Mouse (Mus musculus): ENCODE data around the gene Ccdc12. TPM values are rescaled to one million over a fixed set of nuclear protein-coding genes. Genes with fewer than 3 reads are reported as not detected.
A peak's percentile ranks its signal among the peaks of the same experiment; 100 is the strongest.

The Ccdc12 gene
- polyA plus RNA-seq, 1 experiment from 2014 or later = 160 TPM

GRCm38 (mm10) chr9:110701114-110702032 lies 45.1 kb downstream of the Ccdc12 start:
- Histone ChIP-seq H3K4me2 (replicated peaks; ENCODE audit: low read depth, low read length) (no peak overlapping the region), H3K27me3 (ENCODE audit: control insufficient read depth, insufficient read depth, low read length) (no peaks in the 10 kb centered on the region), H3K4me1 (ENCODE audit: control insufficient read depth, insufficient read depth, low read length) (no peaks in the 10 kb centered on the region), H3K4me3 (ENCODE audit: low read length) (no peak overlapping the region), H3K9ac (ENCODE audit: low read depth, low read length) (no peak overlapping the region), H3K27ac (ENCODE audit: low read depth, low read length) (no peak overlapping the region), H3K36me3 (ENCODE audit: control insufficient read depth, insufficient read depth, low read length) (peaks cover 7% of the 10 kb centered on the region; the same call in 1 of the 2 replicates), H3K9me3 (ENCODE audit: control insufficient read depth, low read length) (no peaks in the 10 kb centered on the region)
- WGBS = 76% methylated on average over 11 of the region's 12 CpGs
- ATAC-seq (ENCODE audit: low FRiP score, low TSS enrichment) = no peak

GRCm38 (mm10) chr9:110702848-110703247 lies 46.5 kb downstream of the Ccdc12 start:
- H3K27me3 ChIP-seq (ENCODE audit: control insufficient read depth, insufficient read depth, low read length) = no peaks in the 10 kb centered on the region
- ATAC-seq (ENCODE audit: low FRiP score, low TSS enrichment) = no peak
- H3K4me2 ChIP-seq (replicated peaks; ENCODE audit: low read depth, low read length) = no peak overlapping the region
- H3K27ac ChIP-seq (ENCODE audit: low read depth, low read length) = no peak overlapping the region
- no peaks in the 10 kb centered on the region for H3K9me3 ChIP-seq (ENCODE audit: control insufficient read depth, low read length)
- H3K4me1 ChIP-seq (ENCODE audit: control insufficient read depth, insufficient read depth, low read length) = no peaks in the 10 kb centered on the region
- H3K36me3 ChIP-seq (ENCODE audit: control insufficient read depth, insufficient read depth, low read length) = peaks cover 7% of the 10 kb centered on the region; the same call in 1 of the 2 replicates
- H3K4me3 ChIP-seq (ENCODE audit: low read length) = no peak overlapping the region
- WGBS = 84% methylated on average over 1 of the region's 1 CpGs
- no peak overlapping the region for H3K9ac ChIP-seq (ENCODE audit: low read depth, low read length)

- no peak overlapping the region for H3K9ac ChIP-seq (ENCODE audit: low read depth, low read length)
- H3K4me3 ChIP-seq (ENCODE audit: low read length) = no peak overlapping the region
- ATAC-seq (ENCODE audit: low FRiP score, low TSS enrichment) = no peak
- no peaks in the 10 kb centered on the region for H3K9me3 ChIP-seq (ENCODE audit: control insufficient read depth, low read length)
- 73% methylated on average over 6 of the region's 6 CpGs for WGBS
- H3K27ac ChIP-seq (ENCODE audit: low read depth, low read length) = no peak overlapping the region
- no peak overlapping the region for H3K4me2 ChIP-seq (replicated peaks; ENCODE audit: low read depth, low read length)
- no peaks in the 10 kb centered on the region for H3K4me1 ChIP-seq (ENCODE audit: control insufficient read depth, insufficient read depth, low read length)
- no peaks in the 10 kb centered on the region for H3K27me3 ChIP-seq (ENCODE audit: control insufficient read depth, insufficient read depth, low read length)
- peaks cover 7% of the 10 kb centered on the region; the same call in 1 of the 2 replicates for H3K36me3 ChIP-seq (ENCODE audit: control insufficient read depth, insufficient read depth, low read length)
These were observed 47.6 kb downstream of the Ccdc12 start for GRCm38 (mm10) chr9:110703951-110704350.

GRCm38 (mm10) chr9:110706784-110707183 lies 50.5 kb downstream of the Ccdc12 start:
- Histone ChIP-seq H3K4me3 (ENCODE audit: low read length) (no peak overlapping the region), H3K27ac (ENCODE audit: low read depth, low read length) (no peak overlapping the region), H3K9ac (ENCODE audit: low read depth, low read length) (no peak overlapping the region), H3K4me1 (ENCODE audit: control insufficient read depth, insufficient read depth, low read length) (no peaks in the 10 kb centered on the region), H3K9me3 (ENCODE audit: control insufficient read depth, low read length) (no peaks in the 10 kb centered on the region), H3K4me2 (replicated peaks; ENCODE audit: low read depth, low read length) (no peak overlapping the region), H3K27me3 (ENCODE audit: control insufficient read depth, insufficient read depth, low read length) (no peaks in the 10 kb centered on the region), H3K36me3 (ENCODE audit: control insufficient read depth, insufficient read depth, low read length) (peaks cover 11% of the 10 kb centered on the region; the same call in 1 of the 2 replicates)
- 86% methylated on average over 5 of the region's 5 CpGs for WGBS
- ATAC-seq (ENCODE audit: low FRiP score, low TSS enrichment) = no peak

GRCm38 (mm10) chr9:110709640-110710258 lies 53.4 kb downstream of the Ccdc12 start:
- H3K9me3 ChIP-seq (ENCODE audit: control insufficient read depth, low read length) = no peaks in the 10 kb centered on the region
- peak overlapping the region; percentile 16; the same call in 1 of the 2 replicates for H3K4me3 ChIP-seq (ENCODE audit: low read length)
- 43% methylated on average over 5 of the region's 5 CpGs for WGBS
- H3K4me1 ChIP-seq (ENCODE audit: control insufficient read depth, insufficient read depth, low read length) = no peaks in the 10 kb centered on the region
- H3K27ac ChIP-seq (ENCODE audit: low read depth, low read length) = no peak overlapping the region
- no peaks in the 10 kb centered on the region for H3K27me3 ChIP-seq (ENCODE audit: control insufficient read depth, insufficient read depth, low read length)
- ATAC-seq (ENCODE audit: low FRiP score, low TSS enrichment) = peak; percentile 83
- peak overlapping the region; percentile 15; the same call in 1 of the 2 replicates for H3K4me2 ChIP-seq (replicated peaks; ENCODE audit: low read depth, low read length)
- peaks cover 19% of the 10 kb centered on the region; the same call in 1 of the 2 replicates for H3K36me3 ChIP-seq (ENCODE audit: control insufficient read depth, insufficient read depth, low read length)
- H3K9ac ChIP-seq (ENCODE audit: low read depth, low read length) = no peak overlapping the region

- Histone ChIP-seq H3K4me1 (ENCODE audit: control insufficient read depth, insufficient read depth, low read length) (no peaks in the 10 kb centered on the region), H3K9me3 (ENCODE audit: control insufficient read depth, low read length) (no peaks in the 10 kb centered on the region), H3K27me3 (ENCODE audit: control insufficient read depth, insufficient read depth, low read length) (no peaks in the 10 kb centered on the region), H3K4me3 (ENCODE audit: low read length) (no peak overlapping the region), H3K4me2 (replicated peaks; ENCODE audit: low read depth, low read length) (no peak overlapping the region), H3K36me3 (ENCODE audit: control insufficient read depth, insufficient read depth, low read length) (peaks cover 23% of the 10 kb centered on the region; the same call in 1 of the 2 replicates), H3K27ac (ENCODE audit: low read depth, low read length) (no peak overlapping the region), H3K9ac (ENCODE audit: low read depth, low read length) (no peak overlapping the region)
- WGBS = 93% methylated on average over 1 of the region's 1 CpGs
- no peak for ATAC-seq (ENCODE audit: low FRiP score, low TSS enrichment)
These were observed 55.2 kb downstream of the Ccdc12 start for GRCm38 (mm10) chr9:110711532-110711931.

GRCm38 (mm10) chr9:110711996-110712395 lies 55.7 kb downstream of the Ccdc12 start:
- H3K9ac ChIP-seq (ENCODE audit: low read depth, low read length) = no peak overlapping the region
- peaks cover 23% of the 10 kb centered on the region; the same call in 1 of the 2 replicates for H3K36me3 ChIP-seq (ENCODE audit: control insufficient read depth, insufficient read depth, low read length)
- 94% methylated on average over 6 of the region's 6 CpGs for WGBS

GRCm38 (mm10) chr9:110712545-110712944 lies 56.2 kb downstream of the Ccdc12 start:
- H3K9me3 ChIP-seq (ENCODE audit: control insufficient read depth, low read length) = no peaks in the 10 kb centered on the region
- peaks cover 23% of the 10 kb centered on the region; the same call in 1 of the 2 replicates for H3K36me3 ChIP-seq (ENCODE audit: control insufficient read depth, insufficient read depth, low read length)
- 90% methylated on average over 4 of the region's 4 CpGs for WGBS
- H3K27me3 ChIP-seq (ENCODE audit: control insufficient read depth, insufficient read depth, low read length) = no peaks in the 10 kb centered on the region
- no peak overlapping the region for H3K27ac ChIP-seq (ENCODE audit: low read depth, low read length)
- H3K4me2 ChIP-seq (replicated peaks; ENCODE audit: low read depth, low read length) = no peak overlapping the region
- H3K9ac ChIP-seq (ENCODE audit: low read depth, low read length) = no peak overlapping the region
- no peak overlapping the region for H3K4me3 ChIP-seq (ENCODE audit: low read length)
- H3K4me1 ChIP-seq (ENCODE audit: control insufficient read depth, insufficient read depth, low read length) = no peaks in the 10 kb centered on the region
- ATAC-seq (ENCODE audit: low FRiP score, low TSS enrichment) = no peak

More at GRCm38 (mm10) chr9:110711996-110712395, 55.7 kb downstream of the Ccdc12 start:
- Histone ChIP-seq H3K27me3 (ENCODE audit: control insufficient read depth, insufficient read depth, low read length) (no peaks in the 10 kb centered on the region), H3K4me1 (ENCODE audit: control insufficient read depth, insufficient read depth, low read length) (no peaks in the 10 kb centered on the region), H3K4me3 (ENCODE audit: low read length) (no peak overlapping the region), H3K9me3 (ENCODE audit: control insufficient read depth, low read length) (no peaks in the 10 kb centered on the region), H3K27ac (ENCODE audit: low read depth, low read length) (no peak overlapping the region), H3K4me2 (replicated peaks; ENCODE audit: low read depth, low read length) (no peak overlapping the region)
- no peak for ATAC-seq (ENCODE audit: low FRiP score, low TSS enrichment)

- Histone ChIP-seq H3K9me3 (ENCODE audit: control insufficient read depth, low read length) (no peaks in the 10 kb centered on the region), H3K4me1 (ENCODE audit: control insufficient read depth, insufficient read depth, low read length) (no peaks in the 10 kb centered on the region), H3K9ac (ENCODE audit: low read depth, low read length) (no peak overlapping the region), H3K4me2 (replicated peaks; ENCODE audit: low read depth, low read length) (no peak overlapping the region), H3K27ac (ENCODE audit: low read depth, low read length) (no peak overlapping the region), H3K27me3 (ENCODE audit: control insufficient read depth, insufficient read depth, low read length) (no peaks in the 10 kb centered on the region), H3K36me3 (ENCODE audit: control insufficient read depth, insufficient read depth, low read length) (peaks cover 23% of the 10 kb centered on the region; the same call in 1 of the 2 replicates), H3K4me3 (ENCODE audit: low read length) (no peak overlapping the region)
- ATAC-seq (ENCODE audit: low FRiP score, low TSS enrichment) = no peak
- WGBS = 60% methylated on average over 1 of the region's 1 CpGs
These were observed 57.1 kb downstream of the Ccdc12 start for GRCm38 (mm10) chr9:110713389-110713788.
